Mouse (Mus musculus): ENCODE results near the gene Tmem30a. TPM values are rescaled to one million over a fixed set of nuclear protein-coding genes. Genes with fewer than 3 reads are reported as not detected.
A peak's percentile ranks its signal among the peaks of the same experiment; 100 is the strongest.

Tmem30a gene
- polyA plus RNA-seq, 1 experiment from 2014 or later = 31.8 TPM

DNA sequence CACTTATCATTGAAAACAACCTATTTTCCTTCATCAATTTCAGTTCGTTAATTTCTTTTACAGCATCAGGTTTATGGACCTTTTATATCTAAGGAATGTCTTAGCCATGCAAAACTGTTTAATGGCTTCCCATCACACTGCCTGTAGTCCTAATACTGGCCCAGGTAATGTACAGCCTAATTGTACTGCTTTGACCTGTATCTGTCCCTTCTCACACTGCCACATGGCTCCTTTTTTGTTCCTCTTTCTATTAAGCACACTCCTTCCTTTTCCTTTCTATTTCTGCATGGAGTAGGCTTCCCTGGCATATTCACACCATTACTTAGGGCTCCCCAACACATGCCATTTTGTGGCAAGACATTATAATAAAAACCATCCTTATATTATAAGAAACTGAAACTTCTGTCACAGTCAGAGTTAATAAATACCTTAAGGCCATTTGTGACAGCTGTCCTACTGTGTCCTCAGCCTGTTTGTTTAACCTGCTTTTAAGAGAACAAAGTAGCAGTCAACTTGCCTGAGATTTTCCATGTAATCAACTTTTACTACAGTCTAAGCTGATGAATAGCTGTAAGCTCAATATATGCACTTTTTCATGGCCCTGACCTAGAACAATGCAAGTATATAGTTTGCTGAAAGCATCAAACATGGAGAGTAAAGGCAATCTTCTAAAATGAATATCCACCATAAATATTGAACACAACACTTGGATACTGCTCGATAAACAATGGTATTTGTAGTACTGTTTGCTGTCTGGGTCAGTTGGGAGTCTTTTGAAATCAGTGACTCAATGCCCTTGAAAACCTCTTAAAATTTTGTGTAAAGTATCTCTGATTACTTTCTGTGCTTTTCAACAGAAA lies 8.1 kb downstream of the Tmem30a start:
- no peak for DNase-seq

DNA sequence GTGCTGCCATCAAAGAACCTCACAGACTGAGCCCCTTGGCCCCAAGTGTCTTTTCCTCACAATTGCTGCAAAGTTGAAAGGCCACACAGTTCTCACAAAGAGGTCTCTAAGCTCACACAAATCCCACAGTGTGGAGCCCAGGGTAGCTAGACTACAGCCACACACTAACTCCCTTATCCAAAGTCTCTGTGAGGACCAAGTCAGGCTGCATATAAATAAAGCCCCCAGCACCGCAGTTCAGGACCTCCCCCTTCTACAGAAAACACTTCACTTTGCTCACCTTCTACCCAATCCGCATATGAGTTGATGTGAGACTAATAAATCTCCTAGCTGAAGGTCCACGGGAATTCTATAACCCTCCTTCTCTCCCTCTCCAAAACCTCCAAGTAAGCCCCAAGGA lies 8.9 kb downstream of the Tmem30a start:
- Histone ChIP-seq H3K36me3 (no peaks in the 10 kb centered on the region), H3K4me3 (replicated peaks) (no peak overlapping the region), H3K9me3 (replicated peaks) (no peaks in the 10 kb centered on the region), H3K9ac (no peak overlapping the region), H3K4me1 (replicated peaks) (peaks cover 10% of the 10 kb centered on the region), H3K27ac (no peak overlapping the region), H3K4me2 (no peak overlapping the region), H3K27me3 (no peaks in the 10 kb centered on the region)
- no peak for ATAC-seq (ENCODE audit: low read depth)
- no peak for DNase-seq
- WGBS (ENCODE audit: insufficient replicate concordance) = 68% methylated on average over 3 of the region's 3 CpGs

More for the DNA sequence above, 8.1 kb downstream of the Tmem30a start:
- H3K36me3 ChIP-seq = no peaks in the 10 kb centered on the region
- H3K4me2 ChIP-seq = no peak overlapping the region
- 72% methylated on average over 2 of the region's 2 CpGs for whole genome bisulfite sequencing (ENCODE audit: insufficient replicate concordance)
- H3K27ac ChIP-seq = no peak overlapping the region
- peaks cover 13% of the 10 kb centered on the region for H3K4me1 ChIP-seq (replicated peaks)
- no peaks in the 10 kb centered on the region for H3K27me3 ChIP-seq
- no peak for ATAC-seq (ENCODE audit: low read depth)
- no peak overlapping the region for H3K9ac ChIP-seq
- no peak overlapping the region for H3K4me3 ChIP-seq (replicated peaks)
- no peaks in the 10 kb centered on the region for H3K9me3 ChIP-seq (replicated peaks)

DNA sequence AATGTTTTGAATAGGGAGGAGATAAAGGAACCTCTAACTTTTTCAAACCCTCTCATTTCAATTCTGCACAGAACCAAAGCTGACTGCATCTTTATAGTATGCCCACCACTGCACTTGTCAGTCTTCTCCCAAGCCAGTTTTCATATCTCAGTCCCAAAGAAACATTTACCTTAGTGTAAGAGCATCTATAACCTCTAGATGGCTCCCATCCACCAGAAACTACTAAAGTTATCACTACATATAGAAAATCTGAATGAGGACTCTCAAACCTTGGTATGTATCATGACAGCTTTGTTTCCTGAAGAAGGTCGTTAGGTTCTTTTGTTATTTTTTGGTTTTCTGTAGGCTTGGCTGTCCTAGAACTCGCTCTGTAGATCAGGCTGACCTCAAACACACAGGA lies 14.0 kb downstream of the Tmem30a start:
- WGBS (ENCODE audit: insufficient replicate concordance) = 59% methylated on average over 2 of the region's 2 CpGs
- H3K9ac ChIP-seq = no peak overlapping the region
- ATAC-seq (ENCODE audit: low read depth) (no peak), DNase-seq (no peak)
- H3K27me3 ChIP-seq = no peaks in the 10 kb centered on the region
- H3K4me1 ChIP-seq (replicated peaks) = peaks cover 6% of the 10 kb centered on the region
- H3K4me3 ChIP-seq (replicated peaks) = no peak overlapping the region
- peaks cover 3% of the 10 kb centered on the region for H3K36me3 ChIP-seq
- H3K27ac ChIP-seq = no peak overlapping the region
- H3K9me3 ChIP-seq (replicated peaks) = no peaks in the 10 kb centered on the region
- no peak overlapping the region for H3K4me2 ChIP-seq

DNA sequence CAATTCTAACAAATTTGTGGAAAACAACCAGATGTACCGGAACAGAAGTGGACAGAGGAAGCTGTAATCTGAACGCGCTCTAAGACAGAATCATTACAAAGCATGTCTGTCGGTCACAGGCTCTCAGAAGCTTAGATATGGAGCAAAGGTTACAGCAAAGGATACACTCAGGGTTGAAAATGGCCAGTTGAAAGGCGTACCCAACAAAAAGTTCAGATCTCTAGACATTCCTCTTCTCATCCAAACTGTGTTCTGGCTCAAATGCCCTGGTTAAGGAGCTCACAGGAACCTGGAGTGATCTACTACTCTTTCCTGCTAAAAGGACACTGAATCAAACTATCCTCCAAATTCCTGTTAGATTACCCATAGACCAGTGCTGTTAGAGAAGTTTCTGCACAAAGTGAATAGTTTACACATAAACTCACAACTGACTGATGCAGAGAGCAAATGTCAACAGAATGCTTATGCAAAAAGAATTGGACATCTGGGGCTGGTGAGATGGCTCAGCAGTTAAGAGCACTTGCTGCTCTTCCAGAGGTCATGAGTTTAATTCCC lies 26.2 kb downstream of the Tmem30a start:
- DNase-seq = no peak
- 86% methylated on average over 5 of the region's 5 CpGs for WGBS (ENCODE audit: insufficient replicate concordance)
- Histone ChIP-seq H3K27ac (no peak overlapping the region), H3K9me3 (replicated peaks) (no peaks in the 10 kb centered on the region), H3K27me3 (no peaks in the 10 kb centered on the region), H3K36me3 (peaks cover 3% of the 10 kb centered on the region; the same call in 1 of the 2 replicates), H3K9ac (no peak overlapping the region), H3K4me3 (replicated peaks) (no peak overlapping the region), H3K4me1 (replicated peaks) (0 out of 2 replicates have a peak, but pooled peaks cover 3% of the 10 kb centered on the region), H3K4me2 (no peak overlapping the region)
- ATAC-seq (ENCODE audit: low read depth) = no peak

DNA sequence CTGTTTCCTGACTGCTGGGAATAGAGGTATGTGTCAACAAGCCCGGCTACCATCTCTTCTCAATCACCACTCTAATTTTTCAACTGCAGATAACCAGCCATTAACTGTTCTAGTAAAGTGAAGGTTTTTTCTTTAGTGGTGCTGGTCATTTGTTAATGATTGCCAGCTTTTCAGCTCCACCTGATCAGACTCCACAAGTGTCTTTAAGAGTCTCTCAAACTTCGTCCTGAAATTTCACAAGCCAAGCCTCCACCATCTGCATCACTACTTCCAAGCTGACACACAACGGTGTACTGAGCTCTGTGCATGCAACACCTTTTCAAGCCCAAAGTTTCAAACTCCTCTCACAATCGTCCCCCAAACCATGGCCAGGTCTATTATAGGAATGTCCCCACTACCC lies 28.0 kb downstream of the Tmem30a start:
- Histone ChIP-seq H3K4me3 (replicated peaks) (no peak overlapping the region), H3K27ac (no peak overlapping the region), H3K9ac (no peak overlapping the region), H3K36me3 (peaks cover 2% of the 10 kb centered on the region; the same call in 1 of the 2 replicates), H3K4me2 (no peak overlapping the region), H3K27me3 (no peaks in the 10 kb centered on the region), H3K9me3 (replicated peaks) (no peaks in the 10 kb centered on the region), H3K4me1 (replicated peaks) (peaks cover 5% of the 10 kb centered on the region)
- WGBS (ENCODE audit: insufficient replicate concordance) = 68% methylated on average over 4 of the region's 4 CpGs
- DNase-seq (no peak), ATAC-seq (ENCODE audit: low read depth) (no peak)

DNA sequence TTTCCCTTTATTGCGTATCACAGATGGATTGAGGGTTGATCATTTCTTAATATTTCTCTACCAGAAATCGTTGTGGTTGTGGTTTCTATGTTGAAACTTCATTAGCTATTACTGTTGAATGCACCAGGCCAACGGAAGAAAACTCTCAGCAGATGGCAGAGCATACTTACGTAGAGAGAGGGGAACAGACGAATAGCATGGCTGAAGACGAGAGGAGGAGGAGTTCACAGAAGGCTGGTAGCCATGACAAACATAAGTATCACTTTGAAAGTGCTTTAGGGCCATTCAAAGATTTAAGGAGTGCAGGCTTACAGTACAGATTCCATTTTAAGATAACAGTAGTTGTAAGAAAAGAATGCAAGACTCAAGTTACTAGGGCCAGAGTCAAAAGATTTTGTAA lies 30.8 kb downstream of the Tmem30a start:
- no peak for DNase-seq
- Histone ChIP-seq H3K27me3 (no peaks in the 10 kb centered on the region), H3K27ac (no peak overlapping the region), H3K9ac (no peak overlapping the region), H3K9me3 (replicated peaks) (no peaks in the 10 kb centered on the region), H3K4me3 (replicated peaks) (no peak overlapping the region), H3K4me1 (replicated peaks) (peaks cover 24% of the 10 kb centered on the region), H3K36me3 (peaks cover 5% of the 10 kb centered on the region), H3K4me2 (no peak overlapping the region)
- 67% methylated on average over 6 of the region's 6 CpGs for WGBS (ENCODE audit: insufficient replicate concordance)
- ATAC-seq (ENCODE audit: low read depth) = no peak

DNA sequence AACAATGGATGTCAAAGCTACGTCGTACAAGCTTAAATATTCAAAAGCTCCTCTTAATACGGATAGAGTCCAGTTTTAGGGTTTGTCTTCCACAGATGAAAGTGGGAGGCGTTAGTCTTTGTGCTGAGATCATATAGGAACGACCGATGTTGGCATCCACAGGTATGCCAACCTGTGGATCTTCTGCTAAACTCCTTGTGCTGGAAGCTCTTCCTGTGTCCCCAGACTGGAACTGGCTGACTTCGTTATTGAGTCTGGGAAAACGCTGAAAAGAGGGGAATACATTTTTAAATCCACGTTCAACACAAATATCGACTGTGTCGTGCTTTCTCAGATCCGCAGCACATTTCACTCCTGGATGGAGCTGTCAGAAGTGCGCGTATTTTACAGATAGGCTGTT lies 33.2 kb downstream of the Tmem30a start:
- H3K27ac ChIP-seq = peak overlapping the region; percentile 72
- peak overlapping the region; percentile 89 for H3K4me3 ChIP-seq (replicated peaks)
- ATAC-seq (ENCODE audit: low read depth) (peak; percentile 14; the same call in 1 of the 2 replicates), DNase-seq (no peak)
- H3K27me3 ChIP-seq = no peaks in the 10 kb centered on the region
- peaks cover 23% of the 10 kb centered on the region for H3K36me3 ChIP-seq
- H3K9me3 ChIP-seq (replicated peaks) = no peaks in the 10 kb centered on the region
- 7% methylated on average over 14 of the region's 14 CpGs for WGBS (ENCODE audit: insufficient replicate concordance)
- H3K9ac ChIP-seq = peak overlapping the region; percentile 89
- peak overlapping the region; percentile 76 for H3K4me2 ChIP-seq
- peaks cover 25% of the 10 kb centered on the region for H3K4me1 ChIP-seq (replicated peaks)

DNA sequence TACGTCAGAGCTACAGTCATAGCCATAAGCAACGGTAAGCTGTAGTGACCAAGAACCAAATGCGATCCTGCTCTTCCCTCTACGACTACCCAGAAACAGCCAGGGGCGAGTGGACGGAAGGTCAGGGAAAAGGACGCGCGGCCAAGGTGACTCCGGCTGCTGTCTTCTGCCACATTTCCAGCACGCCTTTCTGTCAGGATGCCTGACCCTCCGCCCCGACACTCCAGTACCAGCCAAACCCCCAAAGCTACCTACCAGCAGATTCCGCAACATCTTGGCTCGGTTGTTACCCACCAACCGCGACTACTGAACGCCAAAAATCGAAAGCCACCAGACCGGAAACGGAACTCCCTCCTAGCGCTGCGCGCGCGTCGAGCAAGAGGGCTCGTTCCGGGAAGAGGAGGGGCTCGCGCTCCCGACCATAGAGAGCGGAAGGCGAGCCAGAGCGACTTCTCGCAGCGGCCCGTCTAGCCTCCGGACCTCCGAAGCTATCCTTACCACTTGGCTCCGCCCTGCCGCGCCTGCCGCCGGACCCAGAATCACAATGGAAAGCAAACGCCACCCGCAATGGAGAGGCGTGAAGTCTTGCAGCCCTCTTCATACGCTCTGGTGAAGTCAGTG lies 33.8 kb downstream of the Tmem30a start, which contains the start of gene Cox7a2:
Gene Cox7a2 (minus strand): TSS at position 494 of the 621 bp plus-strand sequence.
- DNase-seq = peak; percentile 88
- Histone ChIP-seq H3K36me3 (peaks cover 25% of the 10 kb centered on the region), H3K4me1 (replicated peaks) (peaks cover 23% of the 10 kb centered on the region), H3K4me3 (replicated peaks) (peak within 1 kb of the TSS; percentile 89), H3K9ac (peak within 1 kb of the TSS; percentile 89), H3K9me3 (replicated peaks) (no peaks in the 10 kb centered on the region), H3K4me2 (peak within 1 kb of the TSS; percentile 76), H3K27me3 (no peaks in the 10 kb centered on the region), H3K27ac (peak within 1 kb of the TSS; percentile 81)
- WGBS (ENCODE audit: insufficient replicate concordance) = under 1% methylated on average over 49 of the region's 49 CpGs
- peak; percentile 100 for ATAC-seq (ENCODE audit: low read depth)

DNA sequence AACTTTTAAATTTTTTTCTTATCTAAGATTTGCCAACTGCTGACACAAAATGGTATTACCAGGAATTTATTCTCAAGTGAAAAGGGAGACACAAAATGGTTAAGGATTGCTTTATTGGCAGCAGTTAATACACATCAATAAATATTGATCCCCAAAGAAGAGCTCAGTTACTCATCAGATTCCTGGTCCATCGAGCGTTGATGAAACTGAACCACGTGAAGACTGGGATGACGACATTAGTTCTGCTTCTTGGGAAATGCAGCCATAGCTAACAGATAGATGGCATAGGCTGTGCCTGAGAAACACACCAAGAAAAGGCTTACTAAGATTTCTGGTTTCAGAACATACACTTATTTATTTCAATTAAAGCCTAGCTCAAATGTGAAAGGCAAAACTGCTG lies 38.0 kb downstream of the Tmem30a start:
- 86% methylated on average over 4 of the region's 4 CpGs for WGBS (ENCODE audit: insufficient replicate concordance)

DNA sequence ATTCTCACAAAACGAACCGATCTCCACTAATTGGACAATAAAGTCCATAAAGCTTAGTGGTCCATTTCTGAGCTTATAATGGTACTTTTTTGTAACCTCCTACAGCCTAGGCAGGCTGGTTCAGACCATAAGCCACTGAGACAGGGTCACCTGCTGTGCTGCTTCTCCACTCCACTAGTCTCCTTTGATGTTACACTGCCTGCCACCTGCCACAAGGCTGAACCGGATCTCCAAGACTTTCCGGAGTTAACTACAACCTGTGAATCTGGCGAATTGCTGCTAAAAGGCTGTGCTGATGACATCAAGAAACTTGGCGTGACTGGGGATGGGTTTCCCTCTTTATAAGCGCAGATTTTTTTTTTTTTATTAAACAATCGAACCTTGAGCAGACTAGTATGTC lies 41.5 kb downstream of the Tmem30a start:
- WGBS (ENCODE audit: insufficient replicate concordance) = 83% methylated on average over 8 of the region's 8 CpGs

More for the DNA sequence above, 38.0 kb downstream of the Tmem30a start:
- Histone ChIP-seq H3K27me3 (no peaks in the 10 kb centered on the region), H3K9me3 (replicated peaks) (no peaks in the 10 kb centered on the region), H3K4me2 (no peak overlapping the region), H3K4me1 (replicated peaks) (peaks cover 20% of the 10 kb centered on the region), H3K9ac (no peak overlapping the region), H3K36me3 (peaks cover 53% of the 10 kb centered on the region), H3K27ac (no peak overlapping the region), H3K4me3 (replicated peaks) (no peak overlapping the region)
- no peak for ATAC-seq (ENCODE audit: low read depth)
- DNase-seq = no peak

DNA sequence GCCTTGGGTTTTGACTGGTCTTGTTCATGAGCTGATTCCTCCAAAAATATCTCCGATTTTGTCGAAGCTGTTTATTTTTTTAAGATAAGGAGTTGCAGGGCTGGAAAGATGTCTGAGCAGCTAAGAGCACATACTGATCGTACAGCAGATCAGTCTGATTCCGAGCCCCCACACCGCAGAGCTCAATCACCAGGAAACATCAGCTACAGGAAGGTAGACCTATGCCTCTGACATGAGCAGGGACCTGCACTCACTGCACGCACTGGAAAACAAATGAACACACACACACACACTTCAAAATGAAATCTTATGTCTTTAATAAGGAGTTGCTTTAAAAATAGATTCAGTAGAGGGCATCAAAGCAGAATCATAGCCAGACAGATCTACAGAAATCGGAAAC lies 42.6 kb downstream of the Tmem30a start:
- no peaks in the 10 kb centered on the region for H3K27me3 ChIP-seq
- no peaks in the 10 kb centered on the region for H3K9me3 ChIP-seq (replicated peaks)
- ATAC-seq (ENCODE audit: low read depth) (no peak), DNase-seq (no peak)
- H3K4me1 ChIP-seq (replicated peaks) = no peaks in the 10 kb centered on the region
- 58% methylated on average over 7 of the region's 7 CpGs for WGBS (ENCODE audit: insufficient replicate concordance)
- no peak overlapping the region for H3K9ac ChIP-seq
- no peak overlapping the region for H3K4me2 ChIP-seq
- no peak overlapping the region for H3K4me3 ChIP-seq (replicated peaks)
- peaks cover 36% of the 10 kb centered on the region for H3K36me3 ChIP-seq
- H3K27ac ChIP-seq = no peak overlapping the region

More for the DNA sequence above, 41.5 kb downstream of the Tmem30a start:
- Histone ChIP-seq H3K4me2 (no peak overlapping the region), H3K9ac (no peak overlapping the region), H3K4me1 (replicated peaks) (no peaks in the 10 kb centered on the region), H3K27me3 (no peaks in the 10 kb centered on the region), H3K36me3 (peaks cover 43% of the 10 kb centered on the region), H3K4me3 (replicated peaks) (no peak overlapping the region), H3K27ac (no peak overlapping the region), H3K9me3 (replicated peaks) (no peaks in the 10 kb centered on the region)
- no peak for ATAC-seq (ENCODE audit: low read depth)
- DNase-seq = no peak
